Mouse (Mus musculus) gastrocnemius, adult 8-10 months (tissue): ENCODE results near the gene Mboat1. TPM values are rescaled to one million over a fixed set of nuclear protein-coding genes. Genes with fewer than 3 reads are reported as not detected.

Source experiments
- DNase-seq, 2 experiments: peaks; one replicate each; pipeline ENCODE4 v3.0.0; 2022; ENCODE audit warnings: low spot score in 2 of 2
- total RNA-seq, 4 experiments: library from RNA; stranded (reverse); gene quantifications; 2 replicates each; pipeline ENCODE4 v1.2.4; 2022

Mboat1 gene
- 1 to 10 TPM in 2 of 4 experiments, under 1 TPM in 2; 0.80 to 2.8 (median 1.1) TPM for total RNA-seq

GRCm38 (mm10) chr13:30136243-30136922 lies at the start of gene Mboat1:
Gene Mboat1 (plus strand): TSS chr13:30136489.
- DNase-seq: peak; percentile 63 to 71

GRCm38 (mm10) chr13:30093086-30093485 lies 43.2 kb upstream of the Mboat1 start:
- no peak for DNase-seq

- DNase-seq: no peak
Observed at GRCm38 (mm10) chr13:30095851-30096250, 40.4 kb upstream of the Mboat1 start.

GRCm38 (mm10) chr13:30096536-30096935 lies 39.8 kb upstream of the Mboat1 start:
- DNase-seq: no peak

GRCm38 (mm10) chr13:30109001-30109600 lies 27.2 kb upstream of the Mboat1 start:
- DNase-seq: no peak

GRCm38 (mm10) chr13:30115792-30116191 lies 20.5 kb upstream of the Mboat1 start:
- DNase-seq: no peak

- no peak for DNase-seq
Observed at GRCm38 (mm10) chr13:30136923-30137629, 787 bp downstream of the Mboat1 start.

DNA sequence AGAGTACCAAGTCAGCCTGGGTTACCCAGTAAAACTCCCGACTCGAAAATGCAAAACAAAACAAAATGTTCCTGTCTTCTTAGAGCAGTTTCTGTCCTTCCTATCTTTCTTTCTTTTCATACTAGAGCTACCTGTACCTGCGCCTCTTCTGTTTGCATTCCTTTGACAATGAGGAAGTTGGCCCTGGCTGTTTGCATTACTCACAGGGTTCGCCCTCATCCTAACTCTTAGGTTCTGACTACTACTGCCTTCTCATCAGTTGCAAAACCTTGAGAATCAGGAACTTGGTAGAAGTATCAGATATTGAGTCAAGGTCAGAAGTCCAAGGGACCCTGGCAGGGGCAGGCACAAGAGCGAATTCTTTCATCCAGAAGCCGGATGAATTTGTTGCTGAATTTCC lies 1.7 kb downstream of the Mboat1 start:
- no peak for DNase-seq

GRCm38 (mm10) chr13:30140149-30140548 lies 3.9 kb downstream of the Mboat1 start:
- DNase-seq: no peak

- no peak for DNase-seq
Observed at GRCm38 (mm10) chr13:30140646-30141045, 4.4 kb downstream of the Mboat1 start.

DNA sequence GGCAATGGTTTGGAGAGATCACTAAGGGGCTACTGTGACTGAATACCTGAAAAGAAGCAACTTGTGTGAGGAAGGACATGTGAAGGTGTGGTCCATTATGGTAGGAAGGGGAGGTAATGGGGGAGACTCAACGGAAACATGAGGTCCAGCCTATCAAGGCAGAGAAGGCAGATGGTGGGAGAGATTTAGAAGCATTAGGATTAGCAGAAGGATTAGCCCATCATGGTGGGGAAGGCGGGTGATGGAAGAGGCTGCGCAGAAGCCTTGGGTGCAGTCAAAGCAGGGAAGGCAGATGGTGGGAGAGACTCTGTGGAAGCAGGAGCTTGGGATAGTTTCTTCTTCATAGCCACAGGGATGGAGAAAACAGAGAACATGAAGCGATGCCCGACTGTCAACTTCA lies 5.7 kb downstream of the Mboat1 start:
- DNase-seq: no peak

DNA sequence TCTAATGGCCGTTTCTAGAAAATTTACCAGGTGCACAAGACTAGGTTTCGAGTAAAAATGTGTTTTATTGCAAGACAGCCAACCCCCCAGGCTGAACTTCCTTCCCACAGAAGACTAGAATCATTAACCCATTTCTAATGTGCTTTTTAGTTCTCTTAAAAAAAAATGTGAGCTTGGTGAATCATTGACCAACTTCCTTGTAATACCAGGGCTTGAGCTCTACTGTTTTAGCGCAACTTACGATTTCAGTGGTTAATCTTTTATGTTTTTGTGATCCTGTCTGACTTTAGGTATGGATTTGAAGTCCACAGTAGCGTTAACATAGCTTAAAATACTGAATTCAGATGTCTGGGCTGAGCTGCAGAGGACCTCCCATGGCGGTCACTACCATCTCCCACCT lies 10.2 kb downstream of the Mboat1 start:
- DNase-seq: no peak

- DNase-seq: no peak
Observed at GRCm38 (mm10) chr13:30154264-30154663, 18.0 kb downstream of the Mboat1 start.

GRCm38 (mm10) chr13:30159626-30160025 lies 23.3 kb downstream of the Mboat1 start:
- DNase-seq: no peak

DNA sequence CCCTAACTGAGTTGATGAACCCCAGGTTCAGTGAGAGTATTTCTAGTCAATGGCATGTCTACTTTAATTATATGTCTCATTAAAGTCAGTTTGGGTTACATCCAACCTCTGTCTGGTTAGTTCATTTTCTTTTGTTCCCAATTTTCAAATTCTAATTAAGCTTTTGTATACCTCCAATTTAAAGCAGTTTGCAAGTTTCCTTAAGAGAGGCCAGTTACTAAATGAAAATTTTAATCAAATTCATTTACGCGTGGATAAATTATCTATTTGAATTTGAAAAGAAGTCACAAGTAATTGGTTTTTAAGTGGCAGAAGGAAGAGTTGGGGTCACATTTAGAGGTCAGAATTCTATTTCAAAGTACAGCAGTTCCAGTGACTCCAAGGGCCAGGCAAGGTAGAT lies 27.2 kb downstream of the Mboat1 start:
- no peak for DNase-seq

- DNase-seq: no peak
Observed at GRCm38 (mm10) chr13:30166138-30167090, 30.1 kb downstream of the Mboat1 start.

- no peak for DNase-seq
Observed at GRCm38 (mm10) chr13:30167499-30167898, 31.2 kb downstream of the Mboat1 start.

- DNase-seq: no peak
Observed at GRCm38 (mm10) chr13:30168803-30169202, 32.5 kb downstream of the Mboat1 start.

DNA sequence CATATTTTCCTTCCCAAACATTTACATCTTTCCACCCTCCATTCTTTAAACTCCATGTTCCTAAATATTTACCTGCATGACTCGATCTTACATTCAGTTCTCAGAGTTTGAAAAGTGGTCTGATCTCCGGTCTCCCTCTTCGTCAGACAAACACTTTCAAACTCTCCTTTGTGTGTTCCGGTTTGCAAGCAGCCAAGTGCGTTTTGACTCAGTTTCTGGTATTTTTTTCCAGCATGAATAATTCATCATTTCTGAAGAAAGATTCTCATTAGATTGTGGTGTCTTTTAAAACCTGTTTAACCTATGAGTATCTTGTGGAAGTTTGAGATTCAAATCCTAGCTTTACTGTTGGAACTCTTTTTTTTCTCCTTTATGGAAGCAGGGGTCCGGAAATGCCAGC lies 33.8 kb downstream of the Mboat1 start:
- DNase-seq: no peak

DNA sequence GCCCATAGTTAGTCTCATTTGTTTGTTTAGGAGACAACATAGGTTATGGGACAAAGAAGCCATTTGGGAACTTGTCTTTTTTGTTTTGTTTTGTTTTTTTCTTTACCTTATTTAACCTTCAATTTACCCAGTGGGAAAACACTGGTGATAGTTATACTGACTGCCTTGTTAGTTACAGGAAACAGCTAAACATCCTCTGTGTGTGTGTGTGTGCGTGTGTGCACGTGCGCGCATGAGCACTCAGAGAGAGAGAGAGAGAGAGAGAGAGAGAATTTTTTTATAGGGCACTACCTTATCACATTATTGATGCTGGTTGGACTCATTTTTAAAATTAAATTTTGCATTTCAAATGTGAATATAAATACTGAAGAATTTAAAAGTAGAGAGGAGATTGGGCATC lies 38.3 kb downstream of the Mboat1 start:
- no peak for DNase-seq

- no peak for DNase-seq
Observed at GRCm38 (mm10) chr13:30177356-30177755, 41.1 kb downstream of the Mboat1 start.
